Mouse (Mus musculus): ENCODE measurements at regions not wholly inside any gene's neighbourhood (a gene's known extent, or its start where the extent isn't known, plus 50 kb on each side); places are given as distances from the start of the nearest gene placed in this dataset.

DNA sequence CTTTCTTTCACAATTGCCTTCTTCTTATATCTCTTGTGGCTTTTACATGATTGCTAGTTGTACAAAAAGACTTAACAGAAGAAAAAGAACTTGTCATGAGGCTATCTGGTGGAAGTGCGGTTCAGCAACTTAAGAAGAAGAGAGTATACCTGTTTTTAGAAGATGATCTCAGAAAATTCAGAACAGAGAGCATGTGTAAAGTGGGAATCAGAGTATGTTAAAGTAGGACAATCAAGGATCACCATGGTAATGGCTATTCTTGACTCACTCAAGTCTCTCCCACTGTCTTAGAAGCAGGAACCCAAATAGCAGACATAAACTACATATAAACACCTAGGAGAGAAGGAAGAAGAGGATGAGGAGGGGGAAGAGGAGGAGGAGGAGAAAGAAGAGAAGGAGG lies 857.9 kb upstream of the Nr2f1 start:
- DNase-seq (ENCODE audit: low read depth, low spot score): no peak

DNA sequence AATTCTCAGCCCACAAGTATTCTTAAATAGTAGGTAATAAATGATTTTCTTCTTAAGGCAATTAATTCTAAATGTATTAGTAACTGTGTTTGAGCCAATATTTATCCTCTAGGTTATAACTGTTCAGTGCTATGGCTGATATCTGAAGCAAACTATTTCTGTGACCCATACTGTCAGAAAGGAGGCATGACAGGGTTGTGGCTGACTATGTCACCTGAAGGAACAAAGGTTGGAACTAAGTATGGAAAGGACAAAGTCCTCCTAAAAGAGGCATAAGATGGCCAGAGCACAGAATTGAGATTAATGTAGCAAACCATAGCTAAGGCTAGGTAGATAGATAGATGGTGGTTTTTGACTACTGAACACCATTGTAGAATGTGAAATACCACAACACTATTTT lies 854.9 kb upstream of the Nr2f1 start:
- DNase-seq (ENCODE audit: low read depth, low spot score): no peak

DNA sequence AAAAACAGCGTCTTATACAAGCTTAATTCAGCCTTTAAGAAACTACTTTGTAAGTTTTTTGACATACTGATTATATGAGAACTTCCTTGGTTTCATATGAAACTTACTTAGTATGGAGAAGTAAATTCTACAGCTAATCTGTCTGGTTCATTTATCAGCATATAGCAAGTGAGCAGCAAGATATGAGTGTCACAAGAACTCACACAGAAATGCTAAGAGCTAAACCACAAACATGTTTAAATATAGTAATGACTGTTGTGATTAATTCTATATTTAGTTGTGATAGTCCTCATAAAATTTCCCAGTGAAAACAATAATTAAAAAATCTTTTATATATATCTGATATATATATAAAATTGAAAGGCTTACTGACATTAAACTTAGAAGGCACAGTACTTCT lies 853.9 kb upstream of the Nr2f1 start:
- DNase-seq (ENCODE audit: low read depth, low spot score): no peak

DNA sequence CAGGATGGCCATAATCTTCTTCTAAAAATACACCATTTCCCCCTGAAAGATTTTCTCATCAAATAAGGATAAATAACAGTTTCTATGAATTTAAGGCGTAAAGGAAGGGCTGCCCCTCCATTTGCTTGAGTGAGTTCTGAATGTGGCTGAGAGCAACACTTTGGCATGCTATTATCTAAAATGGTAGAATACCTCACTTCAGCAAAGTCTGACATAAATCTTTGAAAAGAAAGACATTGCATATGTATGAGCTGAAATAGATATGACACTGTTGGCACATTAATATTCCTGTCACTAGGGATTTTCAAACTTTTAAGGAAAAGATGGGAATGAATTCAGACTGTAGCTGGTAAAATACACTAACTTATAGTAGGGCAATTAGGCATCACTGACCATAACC lies 847.7 kb upstream of the Nr2f1 start:
- DNase-seq (ENCODE audit: low read depth, low spot score): no peak

DNA sequence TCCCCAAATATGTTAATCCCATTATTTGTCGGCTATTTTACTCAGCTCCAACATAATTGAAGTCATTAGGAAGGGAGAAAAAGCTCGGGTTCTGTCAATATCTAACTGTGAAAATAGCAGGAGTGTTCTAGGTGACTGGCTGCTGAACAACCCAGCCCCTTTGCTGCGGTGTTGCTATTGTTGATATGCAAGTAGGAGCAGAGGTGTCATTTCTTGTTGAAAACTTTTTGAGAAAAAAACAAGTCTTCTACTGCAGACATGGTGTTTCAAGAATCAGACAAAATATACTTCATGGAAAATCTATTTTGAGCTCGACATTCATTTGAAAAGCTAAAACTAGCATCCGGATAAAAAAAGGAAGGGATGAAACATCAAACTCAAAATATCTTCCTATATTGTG lies 845.1 kb upstream of the Nr2f1 start:
- DNase-seq (ENCODE audit: low read depth, low spot score): no peak

DNA sequence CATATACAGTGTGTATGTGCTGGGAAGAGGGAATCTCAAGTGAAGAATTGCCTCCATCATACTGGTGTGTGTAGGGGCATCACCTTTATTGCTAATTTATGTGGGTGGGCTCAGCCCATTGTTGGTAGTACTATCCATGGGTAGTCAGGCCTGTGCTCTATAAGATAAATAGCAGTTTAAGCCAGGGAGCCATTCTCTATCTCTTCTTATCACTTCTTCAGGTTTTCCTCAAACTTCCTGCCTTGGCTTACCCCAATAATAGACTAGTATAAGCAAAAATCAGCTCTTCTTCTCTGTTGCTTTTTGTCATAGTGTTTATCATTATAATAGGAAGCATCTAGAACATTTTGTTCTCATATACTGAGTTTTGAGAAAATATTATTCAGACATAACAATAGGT lies 838.3 kb upstream of the Nr2f1 start:
- DNase-seq (ENCODE audit: low read depth, low spot score): no peak

DNA sequence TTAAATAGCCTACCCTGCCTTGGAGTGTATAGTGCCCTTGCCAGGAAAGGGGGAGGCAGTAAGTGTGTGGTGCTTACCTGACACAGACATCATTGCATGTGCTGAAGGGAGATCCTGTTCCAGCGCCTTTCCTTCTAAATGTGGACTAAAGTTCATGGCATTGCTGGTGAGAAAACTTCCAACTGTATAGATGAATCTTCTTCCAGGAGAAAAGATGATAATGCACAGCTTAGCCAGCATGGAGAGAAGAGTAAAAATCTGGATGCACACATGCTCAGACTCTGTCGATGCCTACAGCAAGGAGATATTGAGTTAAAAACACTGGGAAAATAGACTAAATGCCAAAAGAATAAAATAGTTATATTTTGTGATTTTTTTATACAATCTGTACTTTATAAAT lies 835.7 kb upstream of the Nr2f1 start:
- DNase-seq (ENCODE audit: low read depth, low spot score): no peak

DNA sequence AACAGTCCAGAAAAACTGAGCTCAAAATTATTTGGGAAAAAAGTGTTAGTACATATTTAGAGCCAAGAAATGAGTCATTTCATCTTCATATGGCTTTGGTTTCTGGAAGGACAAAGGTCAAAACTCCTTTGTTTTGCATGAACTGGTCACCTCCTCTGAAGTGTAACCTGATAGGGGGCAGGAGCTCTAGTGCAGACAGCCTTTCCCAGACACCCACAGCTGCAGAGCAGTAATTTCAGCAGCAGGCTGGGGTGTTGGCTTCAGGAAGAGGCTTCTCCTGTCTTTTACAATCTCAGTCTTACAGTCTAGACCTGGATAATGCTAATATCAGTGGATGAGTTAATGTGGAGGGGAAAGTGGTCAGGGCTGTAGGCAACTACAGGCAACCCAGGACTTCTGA lies 830.4 kb upstream of the Nr2f1 start:
- DNase-seq (ENCODE audit: low read depth, low spot score): peak; percentile 46

DNA sequence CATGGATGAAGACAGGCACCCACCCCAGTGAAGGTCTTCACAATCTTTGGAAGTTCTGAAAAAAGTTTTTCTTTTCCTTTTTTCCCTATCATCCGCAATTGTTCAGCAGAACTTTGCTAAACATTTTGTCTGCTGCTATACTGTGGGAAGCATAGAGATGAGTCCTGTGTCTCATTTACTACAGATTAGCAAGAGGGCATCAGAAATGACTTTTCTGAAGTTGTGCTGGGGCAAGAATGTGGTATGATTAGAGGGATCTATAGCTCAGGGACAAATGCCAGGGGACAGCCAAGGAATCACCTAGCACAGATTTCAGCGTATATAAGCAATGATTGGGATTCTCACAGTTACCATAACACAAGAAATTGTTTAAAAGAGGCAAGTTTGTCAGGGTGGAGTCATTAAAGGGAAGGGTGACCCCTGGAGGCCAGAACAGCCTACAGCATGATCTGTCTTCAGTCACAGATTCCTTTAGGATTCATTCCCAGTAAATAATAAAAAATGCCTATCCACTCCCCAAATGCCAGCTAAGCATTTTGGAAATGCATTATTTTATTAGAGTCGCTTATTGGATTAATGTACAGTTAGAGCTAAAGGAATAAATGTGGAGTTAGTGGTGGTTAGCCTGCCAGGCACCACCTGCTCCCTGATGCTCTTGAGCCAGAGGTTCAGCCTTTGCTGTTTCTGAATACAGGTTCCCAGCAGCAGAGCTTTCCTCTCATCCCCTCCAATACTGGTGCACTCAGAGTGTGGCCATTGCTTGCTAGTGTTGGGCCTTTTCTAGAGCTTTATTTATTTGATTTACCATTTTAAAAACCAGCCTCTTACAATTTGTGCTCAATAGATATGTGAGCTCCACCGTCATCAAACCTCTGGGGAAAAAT lies 828.6 kb upstream of the Nr2f1 start:
- DNase-seq (ENCODE audit: low read depth, low spot score): peak; percentile 35

DNA sequence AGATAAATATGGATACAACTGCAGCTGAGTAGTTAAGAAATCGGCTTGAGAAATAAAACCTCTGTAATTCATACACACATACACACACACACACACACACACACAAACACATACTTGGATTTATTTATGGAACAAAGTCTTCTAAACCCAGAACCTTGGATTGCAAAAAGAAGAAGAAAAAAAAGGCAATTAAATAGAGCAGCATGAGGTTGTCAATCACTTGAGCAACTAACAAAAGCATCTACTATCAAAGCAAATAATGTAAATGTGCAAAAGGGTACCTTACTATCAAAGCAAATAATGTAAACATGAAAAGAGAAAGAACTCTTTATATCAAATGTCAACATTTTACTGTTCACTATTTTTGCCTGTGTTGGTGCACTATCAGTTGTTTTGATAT lies 826.1 kb upstream of the Nr2f1 start:
- DNase-seq (ENCODE audit: low read depth, low spot score): no peak

DNA sequence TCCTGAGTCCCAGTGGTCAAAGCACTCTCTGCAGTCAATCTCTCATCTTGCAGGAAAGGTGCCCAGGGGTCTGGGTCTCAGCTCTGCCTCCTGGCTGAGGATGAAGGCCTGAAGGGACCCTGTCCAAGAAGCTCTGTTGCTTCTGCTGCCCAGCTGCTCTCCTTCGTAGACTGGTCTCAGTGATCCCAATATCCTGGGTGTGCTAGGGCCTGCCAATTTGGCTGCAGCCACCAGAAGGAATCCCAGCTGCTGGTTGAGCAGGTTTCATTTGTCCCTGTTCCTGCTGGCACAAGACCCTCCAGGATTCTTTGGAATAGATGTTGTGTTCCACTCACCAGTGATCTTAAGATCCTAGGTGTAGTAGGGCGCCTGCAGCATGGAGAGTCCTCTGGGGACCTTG lies 818.5 kb upstream of the Nr2f1 start:
- no peak for DNase-seq (ENCODE audit: low read depth, low spot score)

DNA sequence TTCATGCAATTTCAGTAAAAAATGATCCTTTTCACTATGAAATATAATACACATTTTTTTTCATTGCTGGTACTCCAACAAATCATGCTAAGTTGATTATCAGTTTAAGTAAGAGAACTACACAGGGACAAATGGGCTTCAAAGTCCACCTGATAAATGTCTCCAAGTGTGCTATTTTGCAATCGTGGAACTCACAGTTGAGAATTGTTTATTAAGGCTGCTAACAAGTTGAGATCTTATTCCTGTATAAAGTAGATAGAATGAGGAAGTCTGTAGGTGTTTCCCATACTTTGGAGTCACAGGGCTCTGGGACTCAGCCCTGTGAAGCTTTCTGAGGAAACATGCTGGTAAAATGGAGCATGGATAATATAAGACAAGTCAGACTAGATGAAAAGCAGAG lies 803.8 kb upstream of the Nr2f1 start:
- no peak for DNase-seq (ENCODE audit: low read depth, low spot score)

DNA sequence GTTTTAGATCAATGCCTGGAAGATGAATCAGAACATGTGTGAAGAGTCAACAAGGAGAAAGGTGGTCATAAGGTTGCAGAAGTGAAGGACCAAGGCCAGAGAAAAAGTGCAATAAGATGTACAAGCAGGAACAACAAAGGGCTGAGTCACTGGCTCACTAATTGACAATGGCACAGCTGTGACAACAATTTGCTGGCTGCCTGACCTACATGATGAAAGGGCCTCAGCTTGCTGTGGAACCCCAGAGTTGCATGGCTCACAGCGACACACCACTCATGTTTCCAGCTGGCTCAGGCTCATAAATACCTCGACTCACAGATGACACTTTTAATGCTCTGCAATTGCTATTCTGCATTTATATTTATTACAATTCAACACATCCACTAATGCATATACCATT lies 799.3 kb upstream of the Nr2f1 start:
- no peak for DNase-seq (ENCODE audit: low read depth, low spot score)

DNA sequence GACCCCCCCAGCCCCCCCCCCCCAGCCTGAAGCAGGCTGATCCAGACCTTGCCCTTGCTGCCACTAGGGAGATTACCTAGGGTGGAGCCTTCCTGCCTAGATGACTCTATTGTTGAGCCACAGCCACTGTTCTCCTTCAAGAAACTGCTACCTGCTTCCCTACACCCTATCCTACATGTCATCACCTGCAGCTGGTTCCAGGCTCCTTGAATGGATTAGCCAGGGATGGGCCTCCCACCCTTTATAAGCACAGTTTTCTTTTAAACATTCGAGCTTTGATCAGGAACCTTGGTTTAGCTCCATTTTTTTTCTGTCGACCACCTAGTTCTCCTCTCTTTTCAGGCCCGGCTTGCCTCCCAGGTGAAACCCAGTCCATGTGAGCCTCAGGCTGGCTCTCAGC lies 792.8 kb upstream of the Nr2f1 start:
- peak; percentile 45 for DNase-seq (ENCODE audit: low read depth, low spot score)

DNA sequence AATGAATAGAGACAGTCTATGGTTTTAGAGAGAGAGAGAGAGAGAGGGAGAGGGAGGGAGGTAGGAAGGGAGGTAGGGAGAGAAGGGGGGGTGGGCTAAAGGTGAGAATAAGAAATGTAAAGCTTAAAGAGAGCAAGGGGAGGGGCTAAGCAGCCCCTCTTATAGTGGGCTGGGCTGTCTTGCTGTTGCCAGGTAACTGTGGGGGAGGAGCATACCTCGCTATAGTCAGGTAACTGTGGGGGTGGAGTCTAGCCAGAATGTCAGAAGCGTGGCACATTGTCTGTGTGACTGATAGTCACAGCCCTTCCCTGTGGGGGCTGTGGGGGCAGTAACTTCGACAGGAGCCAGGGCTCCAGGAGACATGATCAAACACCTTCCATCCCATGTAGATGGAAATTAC lies 786.4 kb upstream of the Nr2f1 start:
- peak; percentile 55 for DNase-seq (ENCODE audit: low read depth, low spot score)

DNA sequence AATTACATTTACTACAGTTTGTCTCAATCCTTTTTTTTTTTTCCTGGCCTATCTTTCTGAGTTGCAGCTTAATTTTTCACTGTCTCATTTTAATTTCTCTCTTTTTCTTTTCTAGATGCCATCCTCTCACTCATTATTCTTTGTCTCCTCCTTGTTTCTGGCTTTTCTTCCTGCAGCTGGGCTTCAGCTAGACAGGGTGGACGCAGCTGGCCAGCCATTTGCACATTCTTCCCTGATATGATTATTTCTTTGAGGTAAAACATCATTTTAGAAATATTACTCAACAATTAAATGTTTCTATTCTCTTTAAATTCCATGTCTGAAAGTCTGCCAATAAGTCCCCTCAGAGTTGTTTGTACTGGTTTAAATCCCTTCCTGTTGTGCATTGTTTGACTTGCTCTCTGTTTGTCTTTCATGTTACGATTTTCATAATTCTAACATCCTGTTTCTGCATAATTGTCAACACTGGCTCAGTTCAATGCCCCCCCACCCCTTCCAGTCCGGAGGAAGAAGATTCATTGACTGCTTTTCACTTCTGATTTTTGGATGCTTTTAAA lies 777.7 kb upstream of the Nr2f1 start:
- DNase-seq (ENCODE audit: low read depth, low spot score): no peak

DNA sequence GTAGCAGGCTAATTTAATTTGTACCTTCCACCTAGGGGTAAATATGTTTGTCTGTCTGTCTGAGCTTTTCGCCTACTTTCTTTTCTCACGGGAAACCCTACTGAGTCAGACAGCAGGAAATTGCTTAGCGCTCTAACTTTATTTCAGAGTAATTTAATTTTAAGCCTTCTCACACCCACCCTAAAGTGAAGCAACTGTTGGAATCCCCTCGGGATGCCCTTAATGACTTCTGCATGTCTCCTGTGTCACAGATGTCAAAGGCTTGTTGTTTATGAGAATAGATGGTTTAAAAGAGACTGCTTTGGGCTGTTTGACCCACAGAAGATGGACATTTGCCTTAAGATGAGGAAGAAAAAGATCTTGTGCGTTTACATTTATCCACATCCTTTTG lies 738.8 kb upstream of the Nr2f1 start:
- DNase-seq (ENCODE audit: low read depth, low spot score): no peak

DNA sequence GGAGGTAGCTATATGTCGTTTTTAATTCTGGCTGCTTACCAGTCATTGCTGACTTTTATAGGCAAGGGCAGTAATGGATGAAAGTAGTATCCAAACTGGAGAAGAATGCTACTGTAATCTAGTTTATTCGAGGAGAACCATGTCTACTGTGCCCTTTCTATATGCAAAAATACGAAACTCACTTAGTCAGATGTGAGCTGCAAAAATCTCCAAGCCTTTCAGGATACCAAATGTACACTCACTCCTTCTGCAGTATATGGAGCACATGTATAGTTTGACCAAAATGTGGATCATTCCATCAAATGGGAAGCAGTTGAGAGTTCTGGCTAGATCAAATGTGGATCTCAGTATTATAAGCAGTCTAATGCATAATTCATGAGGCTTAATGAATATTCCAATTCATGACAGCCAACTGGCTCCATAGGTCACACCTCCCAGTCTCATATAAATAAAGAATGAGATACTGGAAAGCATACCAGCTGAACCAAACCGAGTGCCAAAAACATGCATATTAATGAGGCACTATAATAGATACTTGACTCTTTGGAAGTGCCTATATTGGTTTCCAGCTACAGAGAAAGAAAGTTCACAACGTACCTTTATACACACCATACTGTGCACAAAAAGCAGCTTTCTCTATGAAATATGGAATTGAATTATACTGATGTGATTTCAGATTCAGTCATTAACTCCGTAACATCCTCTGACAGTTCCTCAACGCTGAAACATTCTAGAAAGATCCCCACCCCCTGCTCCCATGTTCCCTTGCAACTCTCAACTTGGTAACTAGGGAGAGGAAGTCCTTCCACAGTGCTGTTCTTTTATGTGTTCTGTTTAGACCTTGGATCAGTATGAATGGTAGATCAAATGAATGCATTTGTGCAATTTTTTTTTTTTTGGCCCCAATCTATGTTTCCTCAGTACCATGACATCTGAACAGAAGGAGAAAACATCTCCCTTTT lies 738.1 kb upstream of the Nr2f1 start:
- no peak for DNase-seq (ENCODE audit: low read depth, low spot score)

DNA sequence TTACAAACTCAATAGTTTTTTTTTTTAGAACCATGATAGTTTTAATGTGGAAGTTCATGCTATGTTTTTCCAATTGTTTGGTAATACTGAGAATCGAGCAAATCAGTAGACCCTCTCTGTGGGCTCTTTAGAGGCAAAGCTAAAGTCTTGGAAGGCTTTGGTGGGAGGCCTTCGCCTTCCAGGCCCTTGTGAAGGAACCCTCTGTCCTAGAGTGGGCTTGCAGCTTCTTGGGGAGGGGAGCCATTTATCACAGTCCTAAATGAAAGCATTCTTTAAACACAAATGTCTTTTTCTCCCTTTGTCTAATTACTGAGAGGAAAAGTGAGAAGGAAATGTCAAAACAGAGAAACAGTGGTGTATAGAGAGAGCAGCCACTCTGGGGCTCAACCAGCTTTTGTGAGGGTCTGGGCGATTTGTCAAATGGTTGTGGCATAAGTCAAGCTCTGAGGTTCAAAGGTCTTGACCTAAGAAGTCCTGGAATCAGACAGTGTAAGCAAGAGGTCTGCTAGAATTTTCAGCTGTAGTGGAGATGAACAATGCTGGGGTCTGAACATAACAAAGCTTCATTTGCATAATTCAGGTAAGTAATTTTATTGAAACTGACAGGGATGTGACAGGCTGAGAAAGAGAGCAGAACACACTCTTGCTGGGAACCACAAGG lies 736.6 kb upstream of the Nr2f1 start:
- no peak for DNase-seq (ENCODE audit: low read depth, low spot score)

DNA sequence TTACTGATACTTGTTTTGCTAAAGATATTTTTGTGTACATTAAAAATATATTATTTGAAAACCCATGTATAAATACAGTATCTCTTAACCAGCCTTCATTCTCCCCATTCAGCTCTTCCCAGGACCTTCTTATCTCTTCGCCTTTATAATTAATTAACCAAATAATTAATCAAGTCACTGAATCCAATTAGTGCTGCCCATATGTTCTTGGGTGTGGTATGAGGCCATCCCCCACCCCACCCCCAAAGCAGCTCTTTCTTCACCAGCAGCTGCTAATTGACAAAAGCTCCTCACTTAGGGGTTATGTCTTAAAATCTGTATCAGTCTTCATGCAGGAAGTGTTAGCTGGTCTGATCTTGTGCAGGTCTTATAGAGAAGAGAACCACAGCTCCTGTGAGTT lies 728.8 kb upstream of the Nr2f1 start:
- no peak for DNase-seq (ENCODE audit: low read depth, low spot score)

DNA sequence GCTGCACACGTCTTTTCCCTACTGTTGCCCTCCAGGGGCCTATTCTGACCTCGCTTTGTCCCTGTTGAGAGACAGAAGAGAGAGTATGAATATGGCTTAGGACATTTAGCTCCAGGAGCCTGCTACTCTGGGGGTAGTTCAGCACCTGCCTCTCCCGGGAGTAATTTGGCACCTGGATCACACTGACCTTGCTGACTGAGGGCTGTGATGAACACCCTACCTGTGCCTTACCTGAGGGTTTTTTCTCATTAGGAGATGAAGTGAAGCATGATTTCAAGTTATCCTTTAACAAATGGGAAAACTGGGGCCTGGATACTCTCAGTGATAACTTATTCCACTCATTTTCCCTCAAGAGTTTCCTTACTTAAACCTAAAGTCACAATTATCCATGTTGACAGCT lies 721.2 kb upstream of the Nr2f1 start:
- DNase-seq (ENCODE audit: low read depth, low spot score): no peak

DNA sequence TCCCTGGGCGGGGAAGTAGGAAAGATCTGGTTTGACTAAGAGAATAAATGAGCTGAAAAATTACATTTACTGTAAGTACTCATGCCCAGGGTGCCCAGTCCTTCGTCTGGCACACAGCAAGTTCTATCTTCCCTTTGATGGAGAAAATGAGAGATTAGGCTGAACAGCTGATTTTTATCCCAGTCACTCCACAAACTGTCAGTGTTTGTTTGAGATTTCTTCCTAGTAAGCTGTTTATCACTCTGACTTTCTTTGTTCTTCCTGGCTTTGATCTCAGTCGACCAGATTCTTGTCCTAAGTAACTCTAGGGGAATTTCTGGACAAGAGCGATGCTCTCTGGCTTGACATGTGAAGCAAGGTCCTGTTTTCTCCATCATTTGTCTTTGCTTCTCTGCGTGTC lies 710.3 kb upstream of the Nr2f1 start:
- DNase-seq (ENCODE audit: low read depth, low spot score): no peak

Measured in ES-CJ7 (cell line).